Mouse (Mus musculus) megakaryocyte-erythroid progenitor cell, adult 5 weeks (primary cell): Measurements from ENCODE around the gene Fam178b. TPM values are rescaled to one million over a fixed set of nuclear protein-coding genes. Genes with fewer than 3 reads are reported as not detected.

Experiments
- polyA plus RNA-seq: library from polyadenylated mRNA; stranded (reverse); fragments of >175 nt; gene quantifications from 2 replicates; pipeline ENCODE4 v1.2.3, GENCODE M21; 2012

The Fam178b gene
- polyA plus RNA-seq, result 0.23 and 0.65 TPM in 2 replicates

DNA sequence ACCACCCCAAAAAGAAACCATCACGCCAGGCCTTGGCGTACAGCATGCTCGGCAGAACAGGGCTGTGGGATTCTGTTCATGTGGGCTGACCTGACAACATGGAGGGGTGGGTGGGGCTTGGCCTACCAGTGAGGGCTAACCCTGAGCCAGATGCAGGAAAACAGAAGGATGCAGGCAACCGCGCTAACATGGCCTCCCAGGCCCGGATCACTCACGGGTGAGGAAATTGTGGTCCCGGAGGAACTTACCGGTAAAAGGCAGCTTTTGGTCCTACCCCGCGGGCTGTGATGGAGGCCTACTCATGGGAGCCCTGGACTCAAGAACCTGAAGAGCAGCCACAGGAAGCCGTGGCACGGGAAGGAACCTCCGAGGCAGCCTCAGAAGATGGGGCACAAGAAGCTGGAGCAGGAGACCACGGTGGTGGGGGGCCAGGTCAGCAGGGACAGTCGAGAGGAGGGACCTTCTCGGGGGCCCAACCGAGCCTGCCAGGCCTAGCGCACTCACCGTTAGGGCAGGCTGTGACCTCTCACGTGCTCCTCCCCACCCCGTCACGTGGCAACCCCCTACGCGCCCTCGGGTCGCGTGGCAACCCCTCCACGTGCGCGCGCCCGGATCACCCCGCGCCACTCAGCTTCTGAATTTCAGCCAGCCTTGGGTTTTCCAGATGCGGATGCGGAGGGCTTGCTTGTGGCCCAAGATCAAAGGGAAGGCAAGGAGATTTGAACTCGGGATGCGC, at the start of gene Fam178b:
Fam178b (minus strand) TSS at position 564 of the 736 bp plus-strand sequence.

DNA sequence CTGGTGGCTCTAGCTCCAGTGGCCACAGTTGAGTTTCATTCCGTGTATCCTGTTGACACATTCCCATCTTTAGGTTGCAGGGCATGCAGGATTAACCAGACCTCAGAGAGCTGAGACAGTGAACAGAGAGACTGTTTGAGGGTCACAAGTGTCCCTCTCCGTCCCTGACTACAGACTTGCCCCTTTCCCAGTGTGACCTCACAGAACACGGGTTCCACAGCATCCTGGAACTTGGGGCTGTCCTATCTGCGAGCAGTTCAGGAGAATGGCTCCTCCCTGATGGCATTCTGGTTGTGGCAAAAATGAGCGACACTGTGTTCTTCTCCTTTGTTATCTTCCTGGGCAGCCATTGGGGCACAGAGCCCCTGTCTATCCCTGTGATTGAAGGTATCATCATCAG, 31.3 kb upstream of the Fam178b start, which contains the start of gene Actr1b:
Actr1b (minus strand) TSS at position 112 of the 400 bp plus-strand sequence.

DNA sequence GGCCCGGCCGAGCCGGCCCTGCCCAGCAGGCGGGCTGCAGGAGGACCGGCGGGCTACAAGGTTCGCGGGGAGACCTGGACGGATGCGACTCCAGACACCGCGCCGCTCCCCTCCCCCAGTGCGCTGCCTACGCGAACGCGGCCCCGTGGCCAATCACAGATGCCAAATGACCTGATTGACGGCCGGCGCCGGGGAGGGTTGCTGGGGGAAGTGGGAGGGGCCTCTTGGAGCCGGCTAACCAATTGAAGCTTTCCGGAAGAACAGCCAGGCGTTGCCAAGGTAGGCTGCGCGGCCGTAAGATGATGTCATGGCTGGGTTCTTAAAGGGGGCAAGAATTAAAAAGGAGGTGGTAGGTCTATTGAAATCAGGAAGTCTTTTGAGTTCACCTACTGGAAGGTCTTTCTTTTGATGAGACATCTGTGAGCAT, 26.9 kb upstream of the Fam178b start, which contains the start of gene 4933424G06Rik:
4933424G06Rik (plus strand) TSS at position 296 of the 427 bp plus-strand sequence.

GRCm38 (mm10) chr1:36691271-36692155, 8.5 kb upstream of the Fam178b start, which contains the start of gene Cox5b:
Gene Cox5b, plus strand, starts transcription at chr1:36691449.

GRCm38 (mm10) chr1:36558031-36558993, 124.7 kb downstream of the Fam178b start, which contains the start of gene Sema4c:
Gene Sema4c, minus strand, starts transcription at chr1:36558349.

GRCm38 (mm10) chr1:36546888-36547471, 136.0 kb downstream of the Fam178b start, which contains the start of gene Ankrd39:
Gene Ankrd39, minus strand, starts transcription at chr1:36547445.

GRCm38 (mm10) chr1:36539186-36539585, 143.8 kb downstream of the Fam178b start, which contains the start of gene Gm42417:
Gene Gm42417, minus strand, starts transcription at chr1:36539429.

GRCm38 (mm10) chr1:36536783-36537182, 146.2 kb downstream of the Fam178b start, which contains the start of gene Ankrd23:
Gene Ankrd23, minus strand, starts transcription at chr1:36536883.

Other genes with a start within 250 kb of the Fam178b start
- gene Lman2l, start 237.9 kb downstream of the Fam178b start, polyA plus RNA-seq, result 10.3 and 14.2 TPM in 2 replicates
- 7.3 and 7.8 TPM in 2 replicates for gene Cnnm4, start 211.6 kb downstream of the Fam178b start, polyA plus RNA-seq
- gene Cnnm3, start 171.3 kb downstream of the Fam178b start, polyA plus RNA-seq, result 28.4 and 38.0 TPM in 2 replicates
- gene Ankrd23, start 146.3 kb downstream of the Fam178b start, polyA plus RNA-seq, result 8.2 and 12.9 TPM in 2 replicates
- not detected in 2 replicates for gene Gm42417, start 143.8 kb downstream of the Fam178b start, polyA plus RNA-seq
- gene Ankrd39, start 135.7 kb downstream of the Fam178b start, polyA plus RNA-seq, result 10.8 and 13.6 TPM in 2 replicates
- 2.9 and 5.3 TPM in 2 replicates for gene Sema4c, start 124.8 kb downstream of the Fam178b start, polyA plus RNA-seq
- gene Cox5b, start 8.3 kb upstream of the Fam178b start, polyA plus RNA-seq, result 1,724 and 1,930 TPM in 2 replicates
- gene 4933424G06Rik, start 27.0 kb upstream of the Fam178b start, polyA plus RNA-seq, result not detected in 2 replicates
- gene Actr1b, start 31.2 kb upstream of the Fam178b start, polyA plus RNA-seq, result 54.0 and 59.5 TPM in 2 replicates
- gene Zap70, start 78.6 kb upstream of the Fam178b start, polyA plus RNA-seq, result 1.4 and 1.6 TPM in 2 replicates